Mouse (Mus musculus) cortical plate, adult 2 months (tissue): ENCODE measurements around the gene Mmp14. TPM values are rescaled to one million over a fixed set of nuclear protein-coding genes. Genes with fewer than 3 reads are reported as not detected.

ENCODE experiments used
- H3K27ac ChIP-seq: fragments of 200-500 bp; 2 replicates; pipeline ENCODE4 v1.5.1; 2012; ENCODE audit warnings: low read length, control low read depth, inconsistent platforms; ENCODE audit not compliant: insufficient read depth
- H3K4me1 ChIP-seq: fragments of 200-500 bp; 2 replicates; pipeline ENCODE4 v1.6.1; 2011; ENCODE audit warnings: low read length; ENCODE audit not compliant: control insufficient read depth, insufficient read depth
- H3K4me3 ChIP-seq: fragments of 200-500 bp; 2 replicates; pipeline ENCODE4 v1.5.1; 2011; ENCODE audit warnings: mild to moderate bottlenecking, low read length, control low read depth; ENCODE audit not compliant: insufficient read depth
- CTCF ChIP-seq: fragments of 200-500 bp; IDR thresholded peaks from 2 replicates; pipeline ENCODE4 v1.5.1; 2011; ENCODE audit warnings: mild to moderate bottlenecking, control low read depth, low read length; ENCODE audit not compliant: insufficient read depth; ENCODE audit errors: extremely low read depth
- POLR2A ChIP-seq: fragments of 200-500 bp; IDR thresholded peaks from 2 replicates; pipeline ENCODE4 v1.6.1; 2011; ENCODE audit warnings: mild to moderate bottlenecking, low read length, control low read depth; ENCODE audit not compliant: insufficient read depth; ENCODE audit errors: extremely low read depth
- polyA plus RNA-seq: library from polyadenylated mRNA; depleted of rRNA; stranded (reverse); fragments of >200 nt; gene quantifications from 2 replicates; pipeline ENCODE4 v1.2.3, GENCODE M21; 2012; rRNA removed

The Mmp14 gene
- polyA plus RNA-seq: 11.0 and 11.5 TPM in 2 replicates

DNA sequence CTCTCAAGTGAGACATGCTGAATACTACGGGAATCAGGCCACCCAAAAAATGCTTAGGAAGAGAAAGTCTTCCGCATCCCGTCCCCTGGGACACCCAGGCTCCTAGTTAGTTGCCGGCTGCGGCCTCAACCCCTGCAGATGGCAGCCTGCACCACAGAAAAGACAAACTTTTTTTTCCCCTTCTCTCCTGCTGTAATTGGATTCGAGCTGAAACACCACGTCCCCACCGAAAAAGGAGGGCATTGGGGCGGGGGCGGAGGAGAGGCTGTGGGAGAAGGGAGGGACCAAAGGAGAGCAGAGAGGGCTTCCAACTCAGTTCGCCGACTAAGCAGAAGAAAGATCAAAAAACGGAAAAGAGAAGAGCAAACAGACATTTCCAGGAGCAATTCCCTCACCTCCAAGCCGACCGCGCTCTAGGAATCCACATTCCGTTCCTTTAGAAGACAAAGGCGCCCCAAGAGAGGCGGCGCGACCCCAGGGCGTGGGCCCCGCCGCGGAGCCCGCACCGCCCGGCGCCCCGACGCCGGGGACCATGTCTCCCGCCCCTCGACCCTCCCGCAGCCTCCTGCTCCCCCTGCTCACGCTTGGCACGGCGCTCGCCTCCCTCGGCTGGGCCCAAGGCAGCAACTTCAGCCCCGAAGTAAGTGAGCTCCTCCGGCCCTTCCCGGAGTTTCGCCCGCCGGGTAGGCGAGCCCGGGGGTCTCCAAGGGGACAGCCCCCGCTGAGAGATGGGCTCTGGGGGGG lies at the start of gene Mmp14:
Mmp14 (plus strand) TSS at position 279 of the 744 bp plus-strand sequence.
- H3K4me1 ChIP-seq: no peaks in the 10 kb centered on the region
- no peak within 1 kb of the TSS; the same call in 1 of the 2 replicates for H3K27ac ChIP-seq
- TF ChIP-seq CTCF: 0 out of 2 replicates have a peak, but pooled peaks have one; percentile 31
- TF ChIP-seq POLR2A: no peak
- H3K4me3 ChIP-seq: peak within 1 kb of the TSS; percentile 33

DNA sequence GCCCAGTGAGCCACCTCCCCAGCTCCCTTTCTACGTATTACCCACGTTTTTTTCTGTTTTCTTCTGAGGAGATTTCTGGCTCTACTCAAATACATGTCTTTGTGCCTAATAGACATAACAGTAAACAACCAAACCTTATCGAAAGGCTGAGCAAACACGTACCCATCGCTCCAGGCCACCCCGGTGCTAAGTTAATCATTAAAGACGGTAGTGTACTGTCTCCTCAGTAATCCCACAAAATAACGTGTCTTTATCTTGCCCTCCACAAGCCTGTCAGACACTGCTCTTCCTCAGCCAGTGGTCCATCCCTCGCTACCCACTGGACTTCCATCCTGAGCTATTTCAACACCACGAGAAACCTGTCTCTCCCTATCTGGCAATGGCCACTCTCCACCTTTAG lies 49.6 kb upstream of the Mmp14 start:
- TF ChIP-seq CTCF: no peak
- no peak overlapping the region for H3K27ac ChIP-seq
- H3K4me3 ChIP-seq: no peak overlapping the region
- H3K4me1 ChIP-seq: no peaks in the 10 kb centered on the region

DNA sequence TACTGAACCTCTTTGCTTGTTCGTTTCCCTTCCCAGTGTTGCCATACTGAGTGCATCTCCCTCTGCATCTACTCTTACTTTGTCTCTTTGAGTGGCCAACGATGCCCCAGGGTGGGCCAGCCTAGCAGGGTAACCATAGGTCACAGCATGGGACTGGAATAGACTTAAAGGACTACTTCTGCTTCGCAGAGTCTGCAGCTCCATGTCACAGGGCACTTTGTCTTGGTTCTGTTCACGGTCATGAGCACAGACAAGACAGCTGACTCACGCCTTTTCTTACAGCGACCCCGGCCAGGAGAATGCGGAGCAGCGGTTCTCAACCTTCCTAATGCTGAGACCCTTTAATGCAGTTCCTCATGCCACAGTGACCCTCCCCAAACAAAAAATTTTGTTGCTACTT lies 48.8 kb upstream of the Mmp14 start:
- Histone ChIP-seq H3K27ac (no peak overlapping the region), H3K4me1 (no peaks in the 10 kb centered on the region), H3K4me3 (no peak overlapping the region)
- TF ChIP-seq CTCF (no peak), POLR2A (no peak)

DNA sequence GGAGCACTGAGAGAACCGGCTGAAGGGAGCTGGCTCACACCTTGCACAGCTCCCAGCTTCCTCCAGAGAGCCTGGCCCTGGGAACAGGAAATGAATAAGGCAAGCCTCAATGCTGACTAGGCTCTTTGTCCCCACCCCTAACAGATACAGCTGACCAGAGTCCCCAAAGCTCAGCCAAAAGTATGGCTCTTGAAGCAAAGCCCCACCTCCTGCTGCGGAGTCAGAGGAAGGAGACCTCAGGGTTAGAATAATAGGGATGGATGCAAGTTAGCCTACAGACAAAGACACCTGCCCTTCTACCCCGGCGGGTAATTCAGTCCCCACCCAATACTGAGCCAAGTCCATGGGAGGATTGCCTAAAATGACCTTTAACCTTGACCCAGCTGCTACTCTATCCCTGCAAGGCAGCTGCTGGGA lies 48.0 kb upstream of the Mmp14 start:
- Histone ChIP-seq H3K27ac (no peak overlapping the region), H3K4me3 (no peak overlapping the region), H3K4me1 (no peaks in the 10 kb centered on the region)
- no peak for TF ChIP-seq CTCF
- TF ChIP-seq POLR2A: no peak

DNA sequence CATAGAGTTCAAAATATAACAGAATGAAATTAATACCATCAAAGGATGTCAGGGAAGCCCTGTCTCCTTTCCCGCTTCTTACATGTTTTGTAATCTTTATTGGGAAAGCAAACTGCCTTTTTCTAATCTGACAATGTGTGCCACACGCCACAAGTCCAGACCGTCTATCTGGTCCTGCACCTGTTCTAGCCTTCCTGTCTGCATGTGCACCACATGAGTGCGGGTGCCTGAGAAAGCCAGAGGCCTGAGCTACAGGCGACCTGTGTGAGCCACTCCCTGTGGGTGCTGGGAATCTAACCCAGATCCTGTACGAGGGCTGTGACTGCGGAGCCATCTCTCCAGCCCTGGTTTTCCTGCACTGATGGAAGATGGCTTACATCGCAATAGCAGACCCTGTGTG lies 47.0 kb upstream of the Mmp14 start:
- no peak for TF ChIP-seq POLR2A
- no peak for TF ChIP-seq CTCF
- no peak overlapping the region for H3K27ac ChIP-seq
- no peaks in the 10 kb centered on the region for H3K4me1 ChIP-seq
- H3K4me3 ChIP-seq: no peak overlapping the region

DNA sequence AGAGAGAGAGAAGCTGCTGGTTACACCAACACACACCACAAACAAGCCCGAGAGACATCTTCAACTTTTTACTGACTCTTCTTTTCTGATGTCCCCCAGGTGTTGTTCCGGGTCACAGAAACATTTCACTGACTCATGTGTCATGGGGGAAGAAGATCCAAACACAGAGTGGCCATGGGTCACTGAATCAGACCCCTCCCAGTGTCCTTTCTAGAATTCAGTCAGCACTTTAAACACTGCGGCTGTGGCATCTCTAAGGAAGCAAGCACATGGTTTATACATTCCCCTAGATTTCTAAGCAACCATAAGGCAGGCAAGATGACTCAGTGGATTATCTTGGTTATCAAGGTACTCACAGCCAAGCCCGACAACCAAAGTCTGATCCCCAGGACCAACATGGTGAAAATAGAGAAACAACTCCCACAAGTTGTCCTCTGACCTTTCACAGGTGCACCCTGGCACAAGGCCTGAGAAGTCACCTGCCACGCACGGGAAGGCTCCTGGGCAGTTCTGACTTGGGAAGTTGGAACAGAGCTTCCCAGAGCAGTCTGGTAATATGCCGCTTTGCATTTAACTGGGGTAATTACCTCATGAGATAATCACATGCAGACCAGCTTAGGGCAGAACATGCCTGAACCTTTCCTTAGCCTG lies 45.3 kb upstream of the Mmp14 start:
- no peak overlapping the region for H3K27ac ChIP-seq
- no peaks in the 10 kb centered on the region for H3K4me1 ChIP-seq
- no peak overlapping the region for H3K4me3 ChIP-seq
- TF ChIP-seq POLR2A (no peak), CTCF (no peak)

DNA sequence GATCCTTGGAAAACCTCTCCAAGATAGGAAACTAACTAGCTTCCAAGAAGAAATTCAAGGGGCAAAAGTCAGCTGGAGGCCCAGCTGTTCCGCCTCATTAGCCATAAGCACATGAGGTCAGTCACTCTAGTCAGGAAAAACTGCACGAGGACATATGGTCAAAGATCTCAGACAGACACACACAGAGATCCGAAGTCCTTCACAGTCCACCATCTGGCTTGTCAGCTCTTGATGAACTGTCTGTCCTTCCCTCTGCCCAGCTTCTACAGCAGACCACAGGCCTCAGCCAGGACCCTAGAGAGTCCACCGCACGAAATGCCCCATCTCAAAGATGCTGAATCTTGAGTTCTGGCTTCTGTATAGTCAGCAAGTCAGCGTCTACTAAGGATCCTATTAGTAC lies 43.9 kb upstream of the Mmp14 start:
- Histone ChIP-seq H3K27ac (no peak overlapping the region), H3K4me1 (no peaks in the 10 kb centered on the region), H3K4me3 (no peak overlapping the region)
- TF ChIP-seq POLR2A: no peak
- no peak for TF ChIP-seq CTCF

DNA sequence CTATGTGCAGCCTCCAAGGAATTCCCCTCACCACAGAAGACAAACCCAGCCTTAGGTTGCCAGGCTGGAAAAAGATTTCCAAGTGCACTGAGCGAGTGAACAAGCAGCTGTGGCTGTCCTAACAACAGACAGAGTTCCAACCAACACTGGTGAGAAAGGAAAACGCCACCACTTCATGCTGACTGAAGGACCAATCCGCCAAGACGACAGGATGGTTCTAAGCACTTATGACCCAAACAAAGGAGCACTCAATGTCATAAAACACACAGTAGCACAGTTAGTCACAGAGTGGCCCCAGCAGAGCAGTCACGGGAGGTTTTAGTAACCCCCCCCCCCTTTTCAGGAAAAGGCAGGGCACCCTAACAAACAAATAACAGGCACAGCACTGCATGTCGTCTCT lies 40.6 kb upstream of the Mmp14 start:
- H3K27ac ChIP-seq: no peak overlapping the region
- H3K4me1 ChIP-seq: no peaks in the 10 kb centered on the region
- no peak for TF ChIP-seq POLR2A
- no peak for TF ChIP-seq CTCF
- no peak overlapping the region for H3K4me3 ChIP-seq

DNA sequence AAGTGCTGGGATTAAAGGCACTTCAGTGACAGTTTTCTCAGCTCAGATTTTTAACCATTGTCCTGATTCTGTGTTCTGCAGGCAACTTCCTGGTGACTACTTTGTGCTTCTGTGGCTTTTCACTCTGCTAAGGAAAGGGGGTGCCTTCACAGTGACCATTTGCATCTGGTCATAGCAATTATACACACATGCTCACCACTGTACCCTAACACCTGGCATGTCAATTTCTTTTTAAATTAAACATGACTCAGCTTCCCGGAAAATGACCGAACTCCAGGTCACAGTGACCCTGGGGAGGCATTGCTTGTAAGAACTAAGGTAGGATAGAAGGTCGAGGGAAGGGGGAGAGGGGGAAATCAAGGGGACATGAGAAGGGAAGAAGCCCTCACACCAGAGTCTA lies 37.6 kb upstream of the Mmp14 start:
- Histone ChIP-seq H3K4me3 (no peak overlapping the region), H3K4me1 (no peaks in the 10 kb centered on the region), H3K27ac (no peak overlapping the region)
- TF ChIP-seq CTCF (no peak), POLR2A (no peak)

DNA sequence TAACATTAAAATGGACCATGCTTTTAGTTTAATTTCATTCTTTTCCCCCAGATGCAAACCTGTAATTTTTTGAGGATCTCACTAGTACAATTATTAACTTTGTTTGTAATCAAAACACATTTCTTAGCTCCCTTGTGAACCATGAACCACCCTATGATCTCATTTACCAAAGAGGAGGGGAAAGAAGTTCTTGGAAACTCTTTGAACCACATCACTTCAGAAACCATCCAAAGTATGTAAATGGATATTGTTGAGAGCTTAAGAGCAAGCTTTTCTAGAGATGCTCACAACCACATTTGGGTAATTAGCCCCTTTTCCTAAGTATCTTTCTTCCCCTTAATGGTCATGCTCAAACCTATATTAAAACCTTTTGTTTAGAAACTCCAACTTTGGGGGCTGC lies 37.1 kb upstream of the Mmp14 start:
- no peaks in the 10 kb centered on the region for H3K4me1 ChIP-seq
- H3K27ac ChIP-seq: no peak overlapping the region
- TF ChIP-seq POLR2A: no peak
- no peak for TF ChIP-seq CTCF
- no peak overlapping the region for H3K4me3 ChIP-seq
